Mouse (Mus musculus) testis, adult 2 months (tissue): Measurements from ENCODE around the gene Scamp4.

Source experiments
- CTCF ChIP-seq: fragments of 200-500 bp; IDR thresholded peaks from 2 replicates; pipeline ENCODE4 v1.5.1; 2012; ENCODE audit warnings: low read depth, mild to moderate bottlenecking, inconsistent platforms, low read length, moderate library complexity; ENCODE audit not compliant: control insufficient read depth, insufficient read depth, insufficient replicate concordance
- POLR2A ChIP-seq: fragments of 200-500 bp; IDR thresholded peaks from 2 replicates; pipeline ENCODE4 v1.6.1; 2012; ENCODE audit warnings: low read depth, mild to moderate bottlenecking, inconsistent platforms, low read length, moderate library complexity; ENCODE audit not compliant: control insufficient read depth

DNA sequence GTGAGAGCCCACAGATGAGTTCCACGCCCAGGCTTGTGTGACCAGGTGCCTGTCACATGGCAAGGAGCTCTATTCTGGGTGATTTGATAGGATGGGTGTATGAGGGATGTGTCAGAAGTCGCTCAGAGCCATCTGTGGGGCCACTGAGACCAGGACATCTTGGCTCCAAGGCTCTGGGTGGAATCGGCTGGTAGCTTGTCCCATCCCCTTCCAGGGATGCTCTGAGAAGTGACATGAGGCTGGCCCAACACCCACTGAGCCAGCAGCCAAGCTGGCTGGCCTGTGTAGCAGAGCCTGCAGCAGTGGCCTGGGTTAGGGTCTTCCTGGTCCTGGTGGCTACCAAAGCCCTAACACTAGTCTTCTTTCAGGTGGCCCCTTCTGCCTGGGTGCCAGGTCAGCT lies 5.8 kb downstream of the Scamp4 start:
- TF ChIP-seq CTCF (no peak), POLR2A (no peak)
